Mouse (Mus musculus): ENCODE measurements at regions not wholly inside any gene's neighbourhood (a gene's known extent, or its start where the extent isn't known, plus 50 kb on each side); places are given as distances from the start of the nearest gene placed in this dataset.

GRCm38 (mm10) chr14:118318524-118318923, 51.8 kb downstream of the Gm9376 start:
- Histone ChIP-seq H3K27ac (ENCODE audit: low read depth, low read length) (no peak overlapping the region), H3K9ac (replicated peaks; ENCODE audit: low read depth, low read length) (no peak overlapping the region), H3K4me1 (ENCODE audit: control insufficient read depth, insufficient read depth, low read length) (peaks cover 8% of the 10 kb centered on the region; the same call in 1 of the 2 replicates), H3K27me3 (ENCODE audit: control insufficient read depth, insufficient read depth, low read length) (0 out of 2 replicates have a peak, but pooled peaks cover 2% of the 10 kb centered on the region), H3K4me3 (ENCODE audit: low read depth, low read length) (no peak overlapping the region), H3K36me3 (ENCODE audit: control insufficient read depth, insufficient read depth, low read length) (no peaks in the 10 kb centered on the region), H3K4me2 (ENCODE audit: low read depth, low read length) (no peak overlapping the region), H3K9me3 (ENCODE audit: control insufficient read depth, low read length) (no peaks in the 10 kb centered on the region)
- WGBS = 44% methylated on average over 11 of the region's 11 CpGs
- ATAC-seq (ENCODE audit: low read depth) = peak; percentile 60; the same call in 1 of the 2 replicates

- no peak for ATAC-seq (ENCODE audit: low read depth)
- 90% methylated on average over 4 of the region's 4 CpGs for WGBS
- Histone ChIP-seq H3K4me3 (ENCODE audit: low read depth, low read length) (no peak overlapping the region), H3K27me3 (ENCODE audit: control insufficient read depth, insufficient read depth, low read length) (0 out of 2 replicates have a peak, but pooled peaks cover 4% of the 10 kb centered on the region), H3K9ac (replicated peaks; ENCODE audit: low read depth, low read length) (no peak overlapping the region), H3K27ac (ENCODE audit: low read depth, low read length) (no peak overlapping the region), H3K4me1 (ENCODE audit: control insufficient read depth, insufficient read depth, low read length) (peaks cover 8% of the 10 kb centered on the region; the same call in 1 of the 2 replicates), H3K9me3 (ENCODE audit: control insufficient read depth, low read length) (no peaks in the 10 kb centered on the region), H3K36me3 (ENCODE audit: control insufficient read depth, insufficient read depth, low read length) (no peaks in the 10 kb centered on the region), H3K4me2 (ENCODE audit: low read depth, low read length) (no peak overlapping the region)
Measured at GRCm38 (mm10) chr14:118320101-118320500, 53.3 kb downstream of the Gm9376 start.

DNA sequence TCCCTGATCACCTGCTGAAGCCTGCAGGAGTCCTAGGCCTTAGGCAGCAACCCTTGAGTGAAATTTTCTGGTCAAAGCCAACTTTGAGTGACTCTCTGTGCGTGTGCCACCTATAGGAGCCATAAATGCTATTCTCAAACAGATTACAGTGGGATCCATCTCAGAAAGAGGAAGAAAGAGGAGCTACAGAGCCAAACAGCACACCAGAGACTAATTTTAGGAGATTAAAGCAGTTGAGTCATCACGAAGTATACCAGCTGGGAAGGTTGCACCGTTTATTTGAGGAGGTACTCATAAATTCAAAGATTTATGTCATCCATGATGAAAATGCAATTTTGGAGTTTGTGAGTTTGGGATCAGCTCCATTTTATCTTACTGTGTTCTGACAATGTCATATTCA, 54.3 kb downstream of the Gm9376 start:
- H3K9ac ChIP-seq (replicated peaks; ENCODE audit: low read depth, low read length) = no peak overlapping the region
- ATAC-seq (ENCODE audit: low read depth) = no peak
- H3K27ac ChIP-seq (ENCODE audit: low read depth, low read length) = no peak overlapping the region
- H3K27me3 ChIP-seq (ENCODE audit: control insufficient read depth, insufficient read depth, low read length) = 0 out of 2 replicates have a peak, but pooled peaks cover 4% of the 10 kb centered on the region
- 43% methylated on average over 3 of the region's 3 CpGs for WGBS
- H3K4me3 ChIP-seq (ENCODE audit: low read depth, low read length) = no peak overlapping the region
- H3K36me3 ChIP-seq (ENCODE audit: control insufficient read depth, insufficient read depth, low read length) = no peaks in the 10 kb centered on the region
- H3K4me1 ChIP-seq (ENCODE audit: control insufficient read depth, insufficient read depth, low read length) = peaks cover 8% of the 10 kb centered on the region; the same call in 1 of the 2 replicates
- no peak overlapping the region for H3K4me2 ChIP-seq (ENCODE audit: low read depth, low read length)
- no peaks in the 10 kb centered on the region for H3K9me3 ChIP-seq (ENCODE audit: control insufficient read depth, low read length)

DNA sequence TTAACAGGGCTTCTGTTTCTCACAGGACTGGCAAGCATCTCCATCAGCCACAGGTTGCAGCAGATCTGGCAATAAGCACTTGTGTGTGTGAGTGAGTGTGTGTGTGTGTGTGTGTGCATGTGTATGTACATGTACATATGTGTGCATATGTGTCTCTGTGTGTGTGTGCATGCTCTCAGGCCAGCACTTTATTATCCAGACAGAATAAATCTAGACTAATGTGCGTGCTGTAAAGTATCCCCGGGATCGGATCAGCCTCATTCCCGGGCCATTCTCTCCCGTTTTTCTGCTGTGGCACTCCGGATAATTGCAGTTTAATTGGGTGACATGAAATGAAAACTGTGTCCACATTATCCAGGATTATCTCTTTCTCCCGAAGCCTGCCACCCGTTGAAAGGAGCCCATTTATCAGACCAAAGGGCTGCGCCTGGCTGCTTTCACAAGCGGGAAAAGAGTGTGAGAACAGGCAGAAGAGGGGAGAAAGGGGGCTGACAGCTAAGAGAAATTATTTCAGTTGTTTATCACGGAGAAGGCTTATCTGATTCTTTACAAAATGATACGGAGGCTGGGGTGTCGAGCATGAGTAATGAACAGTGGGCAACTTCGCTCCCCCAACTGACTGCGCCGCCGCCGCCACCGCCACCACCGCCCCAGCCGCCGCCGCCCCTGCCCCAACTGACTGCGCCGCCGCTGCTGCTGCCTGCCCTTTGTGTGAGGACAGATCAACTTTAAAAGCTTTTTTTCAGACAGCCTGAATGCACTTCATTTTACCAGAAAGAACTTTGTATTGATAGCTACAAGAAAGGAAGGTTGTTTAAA, 55.5 kb downstream of the Gm9376 start:
- peaks cover 8% of the 10 kb centered on the region; the same call in 1 of the 2 replicates for H3K4me1 ChIP-seq (ENCODE audit: control insufficient read depth, insufficient read depth, low read length)
- H3K27me3 ChIP-seq (ENCODE audit: control insufficient read depth, insufficient read depth, low read length) = 0 out of 2 replicates have a peak, but pooled peaks cover 4% of the 10 kb centered on the region
- peak overlapping the region; percentile 2; the same call in 1 of the 2 replicates for H3K4me3 ChIP-seq (ENCODE audit: low read depth, low read length)
- H3K4me2 ChIP-seq (ENCODE audit: low read depth, low read length) = peak overlapping the region; percentile 43
- no peak overlapping the region for H3K9ac ChIP-seq (replicated peaks; ENCODE audit: low read depth, low read length)
- no peaks in the 10 kb centered on the region for H3K36me3 ChIP-seq (ENCODE audit: control insufficient read depth, insufficient read depth, low read length)
- H3K9me3 ChIP-seq (ENCODE audit: control insufficient read depth, low read length) = no peaks in the 10 kb centered on the region
- WGBS = 6% methylated on average over 26 of the region's 26 CpGs
- no peak overlapping the region for H3K27ac ChIP-seq (ENCODE audit: low read depth, low read length)
- ATAC-seq (ENCODE audit: low read depth) = 0 out of 2 replicates have a peak, but pooled peaks have one; percentile 39

DNA sequence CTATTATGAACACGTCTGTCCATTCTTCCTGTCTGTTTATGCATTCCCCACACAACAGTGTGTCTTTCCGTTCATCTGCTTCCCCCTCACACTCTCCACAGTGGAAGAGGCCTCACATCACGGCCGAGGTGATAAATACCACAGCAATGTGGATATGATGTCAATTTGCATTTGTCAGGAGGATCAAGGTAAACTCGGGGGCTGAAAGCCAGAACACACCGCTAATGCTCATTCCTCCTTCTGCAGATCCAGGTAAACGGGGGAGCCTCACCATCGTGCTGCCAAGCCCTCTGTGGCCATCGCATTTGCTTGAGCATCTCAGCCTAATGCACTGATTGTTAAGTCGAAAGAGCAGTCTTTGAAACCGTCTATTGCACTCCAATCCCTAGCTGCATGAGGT, 56.1 kb downstream of the Gm9376 start:
- Histone ChIP-seq H3K9me3 (ENCODE audit: control insufficient read depth, low read length) (no peaks in the 10 kb centered on the region), H3K36me3 (ENCODE audit: control insufficient read depth, insufficient read depth, low read length) (no peaks in the 10 kb centered on the region), H3K27ac (ENCODE audit: low read depth, low read length) (no peak overlapping the region), H3K4me2 (ENCODE audit: low read depth, low read length) (peak overlapping the region; percentile 43), H3K4me3 (ENCODE audit: low read depth, low read length) (peak overlapping the region; percentile 2; the same call in 1 of the 2 replicates), H3K4me1 (ENCODE audit: control insufficient read depth, insufficient read depth, low read length) (peaks cover 8% of the 10 kb centered on the region; the same call in 1 of the 2 replicates), H3K9ac (replicated peaks; ENCODE audit: low read depth, low read length) (no peak overlapping the region), H3K27me3 (ENCODE audit: control insufficient read depth, insufficient read depth, low read length) (0 out of 2 replicates have a peak, but pooled peaks cover 4% of the 10 kb centered on the region)
- no peak for ATAC-seq (ENCODE audit: low read depth)
- WGBS = 7% methylated on average over 11 of the region's 11 CpGs

- 85% methylated on average over 3 of the region's 3 CpGs for WGBS
- Histone ChIP-seq H3K9ac (replicated peaks; ENCODE audit: low read depth, low read length) (no peak overlapping the region), H3K9me3 (ENCODE audit: control insufficient read depth, low read length) (no peaks in the 10 kb centered on the region), H3K27me3 (ENCODE audit: control insufficient read depth, insufficient read depth, low read length) (no peaks in the 10 kb centered on the region), H3K4me1 (ENCODE audit: control insufficient read depth, insufficient read depth, low read length) (no peaks in the 10 kb centered on the region), H3K27ac (ENCODE audit: low read depth, low read length) (no peak overlapping the region), H3K36me3 (ENCODE audit: control insufficient read depth, insufficient read depth, low read length) (no peaks in the 10 kb centered on the region), H3K4me2 (ENCODE audit: low read depth, low read length) (no peak overlapping the region), H3K4me3 (ENCODE audit: low read depth, low read length) (no peak overlapping the region)
- no peak for ATAC-seq (ENCODE audit: low read depth)
Measured at GRCm38 (mm10) chr14:118338071-118338470, 71.3 kb downstream of the Gm9376 start.

DNA sequence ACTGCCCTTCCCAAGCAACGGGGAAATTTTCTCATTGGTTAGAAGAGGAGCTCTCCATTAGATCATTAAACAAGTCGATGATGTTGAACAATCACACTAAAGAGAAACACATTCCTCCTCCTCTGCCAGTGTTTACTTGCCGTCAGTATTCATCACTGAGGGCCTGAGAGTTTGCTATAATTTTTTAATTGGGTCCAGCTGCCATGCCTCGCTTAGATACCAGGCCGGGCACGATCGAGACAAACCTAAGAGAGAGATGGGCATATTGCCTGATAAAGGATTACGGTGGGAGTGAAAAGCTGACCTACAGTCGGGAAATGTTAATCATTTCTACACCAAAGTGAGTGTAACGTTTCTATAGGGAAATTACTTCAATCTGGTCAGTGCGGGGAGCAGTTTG, 96.2 kb downstream of the Gm9376 start:
- Histone ChIP-seq H3K36me3 (ENCODE audit: control insufficient read depth, insufficient read depth, low read length) (no peaks in the 10 kb centered on the region), H3K4me2 (ENCODE audit: low read depth, low read length) (peak overlapping the region; percentile 25), H3K27ac (ENCODE audit: low read depth, low read length) (no peak overlapping the region), H3K27me3 (ENCODE audit: control insufficient read depth, insufficient read depth, low read length) (no peaks in the 10 kb centered on the region), H3K4me3 (ENCODE audit: low read depth, low read length) (no peak overlapping the region), H3K4me1 (ENCODE audit: control insufficient read depth, insufficient read depth, low read length) (peaks cover 15% of the 10 kb centered on the region; the same call in 1 of the 2 replicates), H3K9ac (replicated peaks; ENCODE audit: low read depth, low read length) (no peak overlapping the region), H3K9me3 (ENCODE audit: control insufficient read depth, low read length) (no peaks in the 10 kb centered on the region)
- WGBS = 21% methylated on average over 11 of the region's 11 CpGs
- no peak for ATAC-seq (ENCODE audit: low read depth)

DNA sequence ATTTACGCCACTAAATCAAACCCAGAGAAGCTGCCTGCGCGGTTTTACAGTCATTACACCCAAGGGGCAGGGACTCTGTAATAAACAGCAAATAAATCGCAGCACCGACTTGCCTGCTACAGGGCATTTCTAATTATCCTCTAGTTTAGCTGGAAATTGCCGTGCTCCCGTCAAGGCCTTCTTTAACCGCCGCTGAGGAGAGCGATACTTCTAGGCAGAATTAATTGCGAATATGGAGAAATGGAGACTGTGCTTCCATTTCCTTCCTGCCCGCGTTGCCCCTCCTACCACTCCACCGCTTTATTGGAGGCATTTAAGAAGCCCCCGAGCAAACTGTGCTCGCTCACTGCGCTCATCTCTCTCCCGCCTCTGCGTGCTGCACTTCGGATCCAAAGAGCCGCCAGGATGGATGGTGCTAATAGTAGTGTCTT, 96.6 kb downstream of the Gm9376 start:
- no peaks in the 10 kb centered on the region for H3K36me3 ChIP-seq (ENCODE audit: control insufficient read depth, insufficient read depth, low read length)
- H3K4me3 ChIP-seq (ENCODE audit: low read depth, low read length) = 0 out of 2 replicates have a peak overlapping the region, but pooled peaks have one; percentile 0
- H3K27me3 ChIP-seq (ENCODE audit: control insufficient read depth, insufficient read depth, low read length) = no peaks in the 10 kb centered on the region
- no peak overlapping the region for H3K9ac ChIP-seq (replicated peaks; ENCODE audit: low read depth, low read length)
- 19% methylated on average over 21 of the region's 21 CpGs for WGBS
- ATAC-seq (ENCODE audit: low read depth) = peak; percentile 85
- peaks cover 15% of the 10 kb centered on the region; the same call in 1 of the 2 replicates for H3K4me1 ChIP-seq (ENCODE audit: control insufficient read depth, insufficient read depth, low read length)
- no peaks in the 10 kb centered on the region for H3K9me3 ChIP-seq (ENCODE audit: control insufficient read depth, low read length)
- peak overlapping the region; percentile 25 for H3K4me2 ChIP-seq (ENCODE audit: low read depth, low read length)
- peak overlapping the region; percentile 23; the same call in 1 of the 2 replicates for H3K27ac ChIP-seq (ENCODE audit: low read depth, low read length)

DNA sequence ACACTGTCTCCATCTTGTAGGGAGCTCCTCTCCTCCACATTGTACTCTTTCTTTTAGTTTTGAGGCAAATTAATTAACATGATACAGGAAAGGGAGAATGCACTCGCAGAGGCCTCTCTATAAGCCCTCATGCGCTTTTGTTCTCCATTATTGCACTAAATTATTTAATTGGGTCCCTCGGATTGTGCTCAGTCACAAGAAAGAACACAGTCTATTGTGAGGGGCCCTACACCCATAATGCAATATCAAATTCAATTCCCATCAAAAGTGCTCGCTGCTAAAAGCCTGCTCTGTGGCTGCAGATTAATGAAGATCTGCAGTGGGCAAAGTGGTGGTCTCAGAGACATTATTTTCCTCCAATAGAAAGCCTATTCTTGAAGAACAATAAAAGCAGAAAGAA, 99.8 kb downstream of the Gm9376 start:
- ATAC-seq (ENCODE audit: low read depth) = no peak
- Histone ChIP-seq H3K27me3 (ENCODE audit: control insufficient read depth, insufficient read depth, low read length) (no peaks in the 10 kb centered on the region), H3K4me2 (ENCODE audit: low read depth, low read length) (no peak overlapping the region), H3K4me1 (ENCODE audit: control insufficient read depth, insufficient read depth, low read length) (peaks cover 21% of the 10 kb centered on the region), H3K9ac (replicated peaks; ENCODE audit: low read depth, low read length) (no peak overlapping the region), H3K36me3 (ENCODE audit: control insufficient read depth, insufficient read depth, low read length) (no peaks in the 10 kb centered on the region), H3K4me3 (ENCODE audit: low read depth, low read length) (no peak overlapping the region), H3K27ac (ENCODE audit: low read depth, low read length) (no peak overlapping the region), H3K9me3 (ENCODE audit: control insufficient read depth, low read length) (no peaks in the 10 kb centered on the region)
- WGBS = 29% methylated on average over 4 of the region's 4 CpGs

Measured in neural tube, embryonic 14.5 days (tissue).